Mouse (Mus musculus) heart, embryonic 14.5 days (tissue): Measurements from ENCODE around the gene Clps. TPM values are rescaled to one million over a fixed set of nuclear protein-coding genes. Genes with fewer than 3 reads are reported as not detected.

Experiments used
- ATAC-seq: fragments of 200-750 bp; cut with Nextera tagmentation; 2 replicates; pipeline ENCODE4 v1.8.0; 2017; ENCODE audit warnings: low read depth, moderate TSS enrichment; ENCODE audit not compliant: insufficient number of reproducible peaks, insufficient read depth, low FRiP score
- H3K27ac ChIP-seq, 2 experiments: fragments of 200-500 bp in 1 of 2; fragments of 300-500 bp in 1 of 2; sonication (generic) in 1 of 2; replicated peaks in 1 of 2; 2 replicates each; pipeline ENCODE4 v1.5.1; 2012 to 2014; ENCODE audit warnings: low read depth in 2 of 2, low read length in 2 of 2, control low read depth in 1 of 2, mild to moderate bottlenecking in 1 of 2, mixed read lengths in 1 of 2; ENCODE audit not compliant: control insufficient read depth in 1 of 2, insufficient read depth in 1 of 2
- H3K27me3 ChIP-seq: fragments of 300-500 bp; sonication (generic); 2 replicates; pipeline ENCODE4 v1.6.1; 2014; ENCODE audit warnings: mild to moderate bottlenecking, low read length, control low read depth; ENCODE audit not compliant: control insufficient read depth, insufficient read depth
- H3K36me3 ChIP-seq: fragments of 300-500 bp; sonication (generic); 2 replicates; pipeline ENCODE4 v1.6.1; 2014; ENCODE audit warnings: mild to moderate bottlenecking, control low read depth, low read length, mixed read lengths; ENCODE audit not compliant: control insufficient read depth, insufficient read depth
- H3K4me1 ChIP-seq, 2 experiments: fragments of 200-500 bp in 1 of 2; fragments of 300-500 bp in 1 of 2; sonication (generic) in 1 of 2; 2 replicates each; pipeline ENCODE4 v1.6.1; 2012 to 2014; ENCODE audit warnings: low read length in 2 of 2, control low read depth in 1 of 2, mixed read lengths in 1 of 2; ENCODE audit not compliant: control insufficient read depth in 2 of 2, insufficient read depth in 2 of 2
- H3K4me2 ChIP-seq: fragments of 300-500 bp; sonication (generic); 2 replicates; pipeline ENCODE4 v1.6.1; 2014; ENCODE audit warnings: mild to moderate bottlenecking, low read length
- H3K4me3 ChIP-seq, 2 experiments: fragments of 200-500 bp in 1 of 2; fragments of 300-500 bp in 1 of 2; sonication (generic) in 1 of 2; 2 replicates each; pipeline ENCODE4 v1.5.1; 2012 to 2014; ENCODE audit warnings: low read length in 2 of 2, mild to moderate bottlenecking in 2 of 2, control low read depth in 1 of 2, low read depth in 1 of 2, moderate library complexity in 1 of 2; ENCODE audit not compliant: control insufficient read depth in 1 of 2, insufficient read depth in 1 of 2
- H3K9ac ChIP-seq: fragments of 300-500 bp; sonication (generic); 2 replicates; pipeline ENCODE4 v1.6.1; 2014; ENCODE audit warnings: mild to moderate bottlenecking, low read length
- H3K9me3 ChIP-seq: fragments of 300-500 bp; sonication (generic); 2 replicates; pipeline ENCODE4 v1.6.1; 2016; ENCODE audit warnings: low read length, control low read depth; ENCODE audit not compliant: control insufficient read depth
- WGBS: fragments of 180-500 bp; shearing (Covaris S2); extraction: QIAGEN DNeasy Blood & Tissue Kit; methylation state at CpG from one replicate; pipeline ENCODE4 v1.1.7; 2014; 5-methylcytosine and 5-hydroxymethylcytosine counted together
- polyA plus RNA-seq: library from polyadenylated mRNA; unstranded; fragments of >200 nt; fragmentation: Nextera tagmentation; extraction: Ambion mirVana; gene quantifications from 2 replicates; pipeline ENCODE4 v1.2.1, GENCODE M21; 2014

Clps gene
- polyA plus RNA-seq, 1 experiment from 2014 or later: not detected

- Histone ChIP-seq H3K9me3 (no peaks in the 10 kb centered on the region), H3K27me3 (0 out of 2 replicates have a peak, but pooled peaks cover 2% of the 10 kb centered on the region), H3K36me3 (no peaks in the 10 kb centered on the region), H3K4me3 (no peak overlapping the region), H3K27ac (no peak overlapping the region), H3K9ac (no peak overlapping the region), H3K4me1 (no peaks in the 10 kb centered on the region), H3K4me2 (no peak overlapping the region)
- no peak for ATAC-seq
- 11% methylated on average over 14 of the region's 14 CpGs for WGBS
These were observed 7.3 kb downstream of the Clps start for GRCm38 (mm10) chr17:28553040-28553793.

- no peaks in the 10 kb centered on the region for H3K4me1 ChIP-seq
- H3K9ac ChIP-seq: no peak within 1 kb of the TSS
- H3K27ac ChIP-seq: no peak within 1 kb of the TSS
- H3K27me3 ChIP-seq: 0 out of 2 replicates have a peak, but pooled peaks cover 2% of the 10 kb centered on the region
- no peak within 1 kb of the TSS for H3K4me3 ChIP-seq
- H3K9me3 ChIP-seq: no peaks in the 10 kb centered on the region
- H3K4me2 ChIP-seq: no peak within 1 kb of the TSS
- ATAC-seq: no peak
- WGBS: 74% methylated on average over 14 of the region's 14 CpGs
- H3K36me3 ChIP-seq: no peaks in the 10 kb centered on the region
These were observed 11.5 kb downstream of the Clps start, which contains the start of gene Clpsl2 for GRCm38 (mm10) chr17:28549111-28549510. Gene Clpsl2 (plus strand): TSS chr17:28549411.

DNA sequence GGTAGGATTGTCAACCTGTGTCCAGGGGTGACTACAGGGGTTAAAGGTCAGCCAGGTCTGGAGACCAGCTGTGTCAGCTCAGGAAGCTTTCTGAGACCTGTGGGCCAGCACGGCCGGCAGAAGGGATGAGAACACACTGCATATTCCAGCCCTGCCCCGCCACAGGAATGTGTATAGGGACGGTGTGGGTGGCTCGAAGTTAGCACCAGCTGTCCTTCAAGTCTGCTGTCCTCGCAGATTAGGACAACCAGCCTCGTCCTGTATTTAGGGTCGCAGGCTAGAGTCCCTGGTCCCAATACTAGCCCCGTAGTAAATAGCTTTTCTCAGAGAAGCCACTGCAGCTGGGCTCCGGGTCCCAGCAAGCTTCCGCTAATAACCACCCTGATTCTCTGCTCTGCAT lies 12.0 kb downstream of the Clps start:
- Histone ChIP-seq H3K9ac (no peak overlapping the region), H3K4me2 (no peak overlapping the region), H3K27me3 (0 out of 2 replicates have a peak, but pooled peaks cover 2% of the 10 kb centered on the region), H3K27ac (no peak overlapping the region), H3K36me3 (no peaks in the 10 kb centered on the region), H3K9me3 (no peaks in the 10 kb centered on the region), H3K4me3 (no peak overlapping the region), H3K4me1 (no peaks in the 10 kb centered on the region)
- 57% methylated on average over 11 of the region's 11 CpGs for WGBS
- ATAC-seq: no peak

GRCm38 (mm10) chr17:28546925-28547324 lies 13.6 kb downstream of the Clps start:
- Histone ChIP-seq H3K27me3 (no peaks in the 10 kb centered on the region), H3K9me3 (peaks cover under 1% of the 10 kb centered on the region; the same call in 1 of the 2 replicates), H3K4me1 (no peaks in the 10 kb centered on the region), H3K27ac (no peak overlapping the region), H3K4me2 (no peak overlapping the region), H3K9ac (no peak overlapping the region), H3K4me3 (no peak overlapping the region), H3K36me3 (no peaks in the 10 kb centered on the region)
- ATAC-seq: no peak
- WGBS: 62% methylated on average over 1 of the region's 1 CpGs

DNA sequence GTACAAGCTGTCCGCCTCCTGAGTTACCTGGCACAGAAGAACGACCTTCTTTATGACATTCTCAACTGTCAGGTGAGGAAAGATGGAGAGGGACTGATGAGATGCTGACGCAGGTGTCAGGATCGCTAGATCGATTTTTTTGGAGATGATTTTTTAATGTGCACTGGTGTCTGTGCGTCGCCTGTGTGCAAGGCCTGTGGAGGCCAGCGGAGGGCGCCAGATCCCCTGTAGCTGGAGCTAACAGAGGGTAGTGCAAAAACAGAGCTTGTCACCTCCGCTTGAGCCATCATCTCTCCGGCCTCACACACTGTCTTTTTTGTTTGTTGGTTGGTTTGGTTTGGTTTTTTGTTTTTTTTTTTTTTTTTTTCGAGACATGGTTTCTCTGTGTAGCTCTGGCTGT lies 22.7 kb downstream of the Clps start:
- Histone ChIP-seq H3K36me3 (no peaks in the 10 kb centered on the region), H3K9ac (no peak overlapping the region), H3K9me3 (peaks cover 19% of the 10 kb centered on the region; the same call in 1 of the 2 replicates), H3K4me3 (no peak overlapping the region), H3K4me1 (no peaks in the 10 kb centered on the region), H3K27me3 (no peaks in the 10 kb centered on the region), H3K4me2 (no peak overlapping the region), H3K27ac (no peak overlapping the region)
- no peak for ATAC-seq
- 43% methylated on average over 12 of the region's 12 CpGs for WGBS

DNA sequence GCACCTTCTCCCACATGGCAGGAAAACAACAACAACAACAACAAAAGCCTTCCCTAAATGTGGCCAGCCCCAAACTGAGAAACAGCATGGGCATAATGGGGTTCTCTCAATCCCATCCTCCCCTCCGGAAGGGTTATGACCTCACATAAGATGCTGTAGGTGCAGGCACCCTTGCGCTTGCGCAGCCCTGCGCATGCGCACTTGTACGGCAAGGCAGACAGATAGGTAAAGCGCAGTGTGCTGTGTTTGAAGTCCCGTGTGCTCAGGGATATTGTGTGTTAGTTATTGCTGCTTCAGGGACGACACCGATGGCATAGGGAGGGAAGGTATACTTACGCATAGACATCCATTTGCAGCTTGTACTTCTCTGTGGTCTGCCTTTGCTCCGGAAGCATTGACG lies 27.2 kb downstream of the Clps start:
- Histone ChIP-seq H3K4me3 (no peak overlapping the region), H3K27me3 (peaks cover 16% of the 10 kb centered on the region), H3K27ac (no peak overlapping the region), H3K4me1 (no peaks in the 10 kb centered on the region), H3K9ac (no peak overlapping the region), H3K9me3 (0 out of 2 replicates have a peak, but pooled peaks cover 1% of the 10 kb centered on the region), H3K36me3 (no peaks in the 10 kb centered on the region), H3K4me2 (no peak overlapping the region)
- WGBS: 81% methylated on average over 13 of the region's 13 CpGs
- no peak for ATAC-seq

- no peak overlapping the region for H3K4me3 ChIP-seq
- no peak overlapping the region for H3K27ac ChIP-seq
- H3K9me3 ChIP-seq: no peaks in the 10 kb centered on the region
- H3K4me2 ChIP-seq: no peak overlapping the region
- no peaks in the 10 kb centered on the region for H3K36me3 ChIP-seq
- H3K27me3 ChIP-seq: peaks cover 16% of the 10 kb centered on the region
- ATAC-seq: no peak
- H3K4me1 ChIP-seq: peaks cover 0 to 3% of the 10 kb centered on the region in 2 experiments; a peak in 1 of 4 replicates
- no peak overlapping the region for H3K9ac ChIP-seq
- 79% methylated on average over 7 of the region's 7 CpGs for WGBS
These were observed 28.0 kb downstream of the Clps start for GRCm38 (mm10) chr17:28532557-28532956.
